Mouse (Mus musculus): ENCODE measurements around the gene Pdzph1. TPM values are rescaled to one million over a fixed set of nuclear protein-coding genes. Genes with fewer than 3 reads are reported as not detected.

Pdzph1 gene
- total RNA-seq, 2 experiments from 2014 or later: not detected

DNA sequence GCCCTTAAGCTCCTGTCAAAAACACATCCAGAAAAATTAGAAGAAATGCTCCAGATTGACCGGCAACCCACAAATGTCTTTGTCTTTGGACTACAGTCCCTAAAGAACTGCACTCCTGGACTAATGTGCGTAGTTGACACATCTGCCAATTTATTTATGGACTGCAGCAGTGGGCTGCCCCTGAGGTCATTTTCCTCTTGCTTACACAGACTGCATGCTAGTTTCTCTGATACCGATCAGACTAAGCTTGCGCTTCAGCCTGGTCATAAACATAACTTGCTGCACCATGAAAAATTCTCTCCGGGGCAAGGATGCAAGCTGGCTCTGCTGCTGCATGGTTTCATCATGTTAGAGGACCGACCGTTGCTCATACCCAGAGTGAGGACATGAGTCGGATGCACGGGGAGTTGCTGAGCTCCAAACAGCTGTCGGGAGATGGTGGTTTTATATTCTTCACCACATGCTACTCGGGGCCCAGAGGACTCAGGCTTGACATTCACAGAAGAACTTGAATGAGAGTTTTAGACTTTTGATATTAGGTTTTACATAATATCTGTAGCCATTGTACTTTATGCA, 67.2 kb downstream of the Pdzph1 start:
- DNase-seq: no peak
- intact Hi-C loops (cut with DNase I): no loop called here

DNA sequence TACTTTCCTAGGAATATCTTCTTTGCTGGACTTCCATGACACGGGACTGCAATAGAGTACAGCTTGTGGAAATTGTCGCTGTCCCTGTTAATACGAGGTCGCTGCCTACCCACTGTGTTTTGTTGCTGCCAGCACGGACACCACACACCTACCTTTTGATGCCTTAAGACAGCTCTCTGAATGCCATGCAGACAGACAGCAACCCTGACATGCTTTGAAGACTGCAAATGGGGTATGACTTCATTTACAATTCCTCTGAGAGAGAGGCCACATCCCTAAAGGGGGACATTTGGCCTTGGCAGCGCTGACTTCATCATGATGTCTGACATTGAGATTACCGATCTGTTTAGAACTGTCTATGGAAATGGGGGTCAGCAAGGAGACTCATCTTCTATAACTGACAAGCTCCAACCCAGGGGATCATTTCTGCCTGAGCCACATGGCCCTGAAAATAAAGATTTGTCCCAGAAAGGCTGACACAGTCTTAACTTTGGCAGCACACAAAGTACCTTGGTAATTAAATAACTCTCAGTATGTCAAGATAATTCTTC, 67.8 kb downstream of the Pdzph1 start:
- intact Hi-C loops (cut with DNase I): no loop called here
- DNase-seq: no peak

DNA sequence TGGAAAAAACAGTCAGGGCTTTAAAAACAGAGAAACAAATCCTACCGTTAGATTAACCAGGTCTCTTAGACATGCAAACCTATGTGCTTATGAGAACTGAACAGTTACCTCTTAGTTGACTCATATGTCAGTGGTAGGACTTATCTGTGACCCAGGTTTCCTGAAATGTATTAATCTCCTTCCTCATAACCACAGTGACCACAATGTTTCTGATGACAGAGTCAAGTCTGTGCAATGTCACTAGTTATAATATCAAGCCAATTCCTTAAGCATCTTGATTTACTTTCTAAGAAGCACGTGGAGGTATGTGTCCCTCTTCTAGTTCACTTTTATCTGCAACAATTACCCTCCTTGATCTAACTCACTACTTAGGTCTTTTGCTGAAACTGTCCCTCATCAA, 68.4 kb downstream of the Pdzph1 start:
- intact Hi-C loops (cut with DNase I): no loop called here
- DNase-seq: no peak

DNA sequence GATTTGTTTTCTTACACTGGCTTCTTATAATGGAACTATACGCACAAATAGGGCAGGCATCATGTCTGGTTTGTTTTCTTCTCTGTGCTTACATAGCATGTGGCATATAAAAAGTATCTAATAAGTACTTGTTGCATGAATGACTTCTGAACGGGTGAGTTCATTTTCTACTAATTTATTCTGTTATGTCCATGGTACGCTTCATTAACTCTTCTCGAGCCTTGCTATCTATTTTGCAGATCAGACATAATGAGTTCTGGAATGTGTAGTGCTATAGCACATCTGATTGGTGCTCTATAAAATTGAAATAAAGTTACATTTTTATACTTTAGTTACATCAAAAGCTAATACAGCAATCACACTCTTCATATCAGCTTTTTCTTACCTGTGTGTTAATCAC, 71.2 kb downstream of the Pdzph1 start:
- no peak for DNase-seq
- intact Hi-C loops (cut with DNase I): no loop called here

DNA sequence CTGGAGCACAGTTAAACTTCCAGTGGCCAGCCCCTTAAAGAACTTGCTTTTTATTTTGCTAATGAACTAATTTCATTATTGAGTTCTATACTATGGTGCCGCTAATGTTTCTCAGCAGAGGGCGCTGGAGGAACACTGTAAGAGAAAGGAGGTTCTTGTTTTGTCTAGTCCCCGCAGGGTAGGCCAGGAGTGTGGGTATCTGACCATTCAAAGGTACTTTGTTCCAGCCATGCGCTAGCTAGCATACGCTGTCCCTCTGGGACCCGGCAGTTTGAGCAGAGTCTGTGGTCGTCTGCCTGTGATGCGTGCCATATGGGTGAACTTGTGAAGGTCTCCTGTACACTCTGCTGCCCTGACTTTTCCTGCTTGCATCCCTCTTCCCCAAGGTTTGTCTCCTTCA, 72.1 kb downstream of the Pdzph1 start:
- DNase-seq: no peak
- intact Hi-C loops (cut with DNase I): no loop called here

DNA sequence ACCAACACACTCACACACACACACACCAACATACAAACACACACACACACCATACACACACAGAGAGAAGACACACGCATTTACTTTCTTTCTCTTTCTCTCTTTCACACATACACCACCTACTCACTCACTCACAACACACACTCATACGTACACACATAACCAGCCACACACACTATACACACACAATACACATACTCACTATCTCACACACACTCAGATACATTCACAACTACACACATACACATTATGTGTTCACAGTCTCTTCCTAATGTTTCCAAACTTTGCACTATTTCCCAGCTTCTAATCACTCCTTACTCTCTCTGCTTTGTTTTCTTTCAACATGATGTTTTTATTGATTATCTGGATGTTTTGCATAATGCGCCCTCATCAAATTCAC, 72.6 kb downstream of the Pdzph1 start:
- intact Hi-C loops (cut with DNase I): no loop called here
- no peak for DNase-seq

DNA sequence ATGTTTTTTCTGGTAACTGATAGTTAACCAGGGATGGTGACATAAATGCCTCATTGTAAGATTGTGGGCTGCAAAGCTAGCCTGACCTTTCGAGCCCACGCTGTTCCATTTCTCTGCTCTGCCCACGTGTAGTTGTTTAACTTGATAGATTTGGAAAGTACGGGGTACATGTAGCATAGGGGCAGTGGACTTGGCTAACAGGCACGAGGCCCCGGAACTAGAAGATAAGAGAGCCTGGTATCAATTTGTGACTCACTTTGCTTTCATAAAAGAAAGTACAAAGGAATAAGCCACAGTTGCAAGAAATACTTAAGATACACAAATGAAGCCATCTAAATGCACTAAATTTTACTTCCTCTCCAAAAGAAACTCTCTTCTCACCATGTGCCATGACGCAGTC, 79.6 kb downstream of the Pdzph1 start:
- DNase-seq: no peak
- intact Hi-C loops (cut with DNase I): no loop called here

DNA sequence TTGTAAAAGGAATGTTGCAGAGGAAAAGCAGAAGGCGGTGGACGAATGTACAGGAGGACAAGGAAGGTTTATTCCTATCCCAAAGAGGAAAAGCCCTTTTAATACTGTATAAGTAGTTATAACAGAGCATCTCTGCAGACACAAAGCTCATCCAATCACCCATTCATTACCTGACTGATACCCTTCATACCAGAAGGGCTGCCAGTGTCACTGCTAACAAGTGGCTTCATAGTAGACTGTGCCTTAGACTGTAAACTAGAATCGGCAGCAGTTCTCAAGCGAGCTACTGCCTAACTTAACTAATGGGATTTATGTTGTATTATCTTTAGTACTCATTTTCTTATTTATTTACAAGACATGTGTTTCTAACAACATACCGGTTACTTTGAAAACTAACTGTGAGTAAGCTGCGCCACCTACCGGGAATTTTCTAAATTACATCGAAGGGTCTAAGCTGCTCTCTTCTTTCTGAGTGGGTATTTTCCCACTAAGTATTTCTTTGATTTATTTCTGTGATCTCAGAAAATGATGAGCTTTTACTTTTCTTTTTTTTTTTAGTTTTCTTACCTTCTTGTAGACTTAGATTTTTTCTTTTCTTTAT, 82.0 kb downstream of the Pdzph1 start:
- intact Hi-C loops (cut with DNase I): no loop called here
- no peak for DNase-seq

DNA sequence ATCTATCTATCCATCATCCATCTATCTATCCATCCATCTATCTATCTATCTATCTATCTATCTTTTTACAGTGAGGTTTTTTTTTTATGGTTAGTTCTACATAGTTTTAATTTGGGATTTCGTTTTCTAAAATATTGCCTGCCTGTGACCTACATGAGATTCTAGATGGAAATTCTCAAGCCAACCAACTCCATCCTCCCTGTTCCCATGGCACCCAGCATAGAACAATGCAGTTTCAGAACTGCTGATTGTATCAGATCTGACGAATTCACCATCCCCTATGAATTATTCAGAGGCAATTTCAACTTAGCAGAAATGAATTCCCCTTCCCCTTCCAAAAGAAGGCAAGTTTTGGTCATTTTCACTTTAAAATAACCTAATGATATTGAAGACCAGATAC, 85.2 kb downstream of the Pdzph1 start:
- no peak for DNase-seq
- intact Hi-C loops (cut with DNase I): no loop called here

DNA sequence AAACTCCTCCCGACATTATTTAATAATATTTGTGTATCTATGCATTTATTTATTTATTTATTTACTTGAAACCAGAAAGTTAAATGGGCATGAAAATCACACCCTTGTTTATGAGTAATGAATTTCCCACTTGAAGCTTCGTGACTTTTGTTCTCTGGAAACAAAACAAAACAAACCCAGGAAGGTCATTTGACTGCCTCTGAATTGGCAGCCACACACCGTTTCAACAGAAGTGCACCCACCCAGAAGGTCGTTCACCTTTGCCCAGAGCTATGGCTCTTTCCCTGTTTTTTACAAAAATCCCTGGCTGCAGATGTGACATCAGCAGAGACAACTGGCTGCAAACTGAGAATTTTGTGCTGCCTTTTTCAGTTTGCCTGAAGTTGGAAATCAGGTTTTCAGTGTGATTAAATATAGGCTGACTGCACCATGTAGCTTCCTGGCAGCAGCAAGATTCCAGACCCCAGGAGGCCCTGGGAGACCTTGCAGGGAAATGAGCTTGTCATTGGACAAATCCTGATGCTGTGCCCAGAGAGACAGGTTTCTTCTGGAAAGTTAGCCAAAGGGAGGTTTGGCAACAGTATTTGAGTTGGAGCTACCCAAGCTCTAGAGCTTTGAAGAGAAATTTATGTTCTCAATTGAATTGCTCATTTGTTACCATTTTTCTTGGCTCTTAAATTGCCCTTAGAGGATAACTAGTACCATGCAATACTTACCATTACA, 99.5 kb downstream of the Pdzph1 start:
- no peak for DNase-seq
- intact Hi-C loops (cut with DNase I): no loop called here

DNA sequence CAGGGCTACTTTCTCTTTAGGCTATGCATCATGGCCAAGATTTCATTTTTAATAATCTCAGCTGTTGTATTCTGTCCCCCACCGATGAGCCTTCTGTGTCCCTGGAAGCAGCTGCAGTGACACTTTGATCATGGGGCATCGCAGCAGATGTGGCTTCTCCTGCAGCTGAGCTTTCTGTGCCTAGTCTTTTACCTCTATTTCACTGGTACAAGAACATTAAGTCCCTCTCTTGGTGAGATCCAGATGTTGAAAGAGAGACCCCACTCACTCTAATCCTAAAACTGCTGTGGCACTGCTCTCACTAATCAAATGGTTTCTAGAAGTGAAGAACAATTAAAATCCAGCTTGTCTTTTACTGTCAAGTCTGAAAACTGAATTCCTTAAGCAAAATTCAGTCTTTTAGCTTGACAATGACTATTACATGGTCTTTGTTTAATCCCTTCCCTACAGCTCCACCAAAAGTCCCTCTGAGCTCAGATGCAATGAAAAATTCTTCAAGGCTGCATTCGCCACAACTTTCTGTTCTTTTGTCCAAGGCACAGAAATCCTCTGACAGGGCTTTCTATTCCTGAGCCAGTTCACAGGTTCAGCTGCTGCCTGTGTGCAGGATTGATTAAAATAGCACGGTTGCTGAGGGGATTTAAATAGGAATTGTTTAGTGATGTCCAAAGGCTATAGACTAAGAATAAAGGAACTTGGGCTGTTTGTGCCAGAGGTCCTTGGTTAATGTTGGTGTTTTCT, 101.1 kb downstream of the Pdzph1 start:
- DNase-seq: no peak
- intact Hi-C loops (cut with DNase I): no loop called here

DNA sequence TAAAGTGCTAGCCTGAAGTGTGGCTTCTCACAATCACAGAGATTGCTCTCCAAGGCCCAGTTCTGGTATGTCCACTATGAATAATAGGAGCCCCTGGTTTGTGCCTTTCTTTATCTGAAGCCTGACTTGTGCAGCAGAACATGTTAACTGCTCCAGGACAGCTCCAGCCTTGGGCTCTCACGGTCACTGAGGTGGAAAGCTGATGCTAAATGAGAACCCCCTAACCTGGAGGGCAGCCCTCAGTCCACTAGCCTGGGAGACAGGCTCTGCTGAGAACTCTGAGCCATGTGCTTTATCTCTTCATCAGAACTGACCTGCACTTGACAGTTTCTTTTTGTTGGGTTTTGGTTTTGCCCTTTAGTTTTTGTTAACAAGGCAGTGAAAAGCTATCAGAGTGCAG, 106.8 kb downstream of the Pdzph1 start:
- intact Hi-C loops (cut with DNase I): no loop called here
- DNase-seq: no peak

DNA sequence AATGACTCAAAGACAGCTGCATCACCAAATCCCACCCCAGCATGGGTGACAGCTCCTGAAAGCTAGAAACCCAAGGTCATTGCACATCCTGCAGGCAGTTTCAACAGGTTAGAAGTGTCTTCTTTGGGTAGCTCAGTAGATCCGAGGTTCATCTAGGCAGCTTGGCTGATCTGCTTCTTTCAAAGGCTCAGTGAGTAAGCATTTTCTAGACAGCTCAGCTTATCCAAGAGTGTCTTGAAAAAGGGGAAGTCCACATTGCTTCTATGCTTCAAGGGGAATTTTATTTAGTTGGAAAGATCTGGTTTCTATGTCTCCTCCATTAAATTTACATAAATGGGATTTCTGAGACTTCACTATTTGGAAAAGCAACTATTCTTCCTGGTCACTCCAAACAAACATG, 117.8 kb downstream of the Pdzph1 start:
- intact Hi-C loops (cut with DNase I): no loop called here
- DNase-seq: no peak

DNA sequence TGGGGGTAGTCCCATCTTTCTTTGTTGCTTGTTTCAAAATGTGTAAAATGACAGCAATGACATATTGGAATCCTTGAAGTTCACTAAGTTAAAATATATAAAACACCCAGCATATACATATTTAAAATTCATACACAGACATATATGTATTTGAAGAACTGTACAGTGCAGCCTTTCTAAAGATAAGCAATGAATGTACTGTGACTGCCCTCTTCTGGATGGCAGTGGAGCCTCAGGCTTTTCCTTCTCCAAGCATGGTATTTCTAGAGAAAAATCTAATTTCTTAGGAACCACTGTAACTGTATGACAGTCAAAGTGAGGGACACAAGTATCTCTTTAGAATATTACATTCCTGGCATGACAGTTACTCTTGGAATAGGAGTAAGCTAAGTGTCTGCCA, 120.4 kb downstream of the Pdzph1 start:
- intact Hi-C loops (cut with DNase I): no loop called here
- no peak for DNase-seq

Other genes with a start within 250 kb of the Pdzph1 start
- gene Nudt12, start 22.0 kb upstream of the Pdzph1 start, total RNA-seq (2021): 10 to 100 TPM in 1 of 2 experiments, 1 to 10 TPM in 1; 6.5 to 10.6 TPM

Measured in gastrocnemius, postnatal 36 days (tissue).